Mouse (Mus musculus) left cerebral cortex, postnatal 4 days (tissue): ENCODE data around the gene Ptprm. TPM values are rescaled to one million over a fixed set of nuclear protein-coding genes. Genes with fewer than 3 reads are reported as not detected.

Experiments used
- DNase-seq: peaks from one replicate; pipeline ENCODE4 v3.0.0-alpha.2; 2022
- intact Hi-C: fragments of 180-260 bp; cut with DNase I; formaldehyde crosslinking; loops from one replicate; pipeline ENCODE4 v1.15.1; 2025
- total RNA-seq, 2 experiments: library from RNA; stranded (reverse); gene quantifications; 2 replicates each; pipeline ENCODE4 v1.2.3; 2021

Ptprm gene
- total RNA-seq, 2 experiments from 2014 or later, result 39.6 to 43.9 TPM

- DNase-seq, result no peak
- intact Hi-C loops, result no loop called here
Observed at GRCm38 (mm10) chr17:67241951-67242773, 112.1 kb downstream of the Ptprm start.

- DNase-seq, result no peak
- intact Hi-C loops, result no loop called here
Observed at GRCm38 (mm10) chr17:67238866-67239265, 115.4 kb downstream of the Ptprm start.

- intact Hi-C loops, result no loop called here
- no peak for DNase-seq
Observed at GRCm38 (mm10) chr17:67237407-67237806, 116.8 kb downstream of the Ptprm start.

- DNase-seq, result no peak
- intact Hi-C loops, result no loop called here
Observed at GRCm38 (mm10) chr17:67233063-67233462, 121.2 kb downstream of the Ptprm start.

GRCm38 (mm10) chr17:67226991-67227390, 127.3 kb downstream of the Ptprm start:
- intact Hi-C loops, result no loop called here
- no peak for DNase-seq

- DNase-seq, result no peak
- intact Hi-C loops, result no loop called here
Observed at GRCm38 (mm10) chr17:67215326-67215725, 138.9 kb downstream of the Ptprm start.

- intact Hi-C loops, result no loop called here
Observed at GRCm38 (mm10) chr17:67213711-67214110, 140.5 kb downstream of the Ptprm start.

GRCm38 (mm10) chr17:67209676-67210344, 144.4 kb downstream of the Ptprm start:
- intact Hi-C loops, result no loop called here
- no peak for DNase-seq

More at GRCm38 (mm10) chr17:67213711-67214110, 140.5 kb downstream of the Ptprm start:
- DNase-seq, result no peak

GRCm38 (mm10) chr17:67208600-67208999, 145.7 kb downstream of the Ptprm start:
- intact Hi-C loops, result no loop called here
- no peak for DNase-seq

GRCm38 (mm10) chr17:67206984-67207383, 147.3 kb downstream of the Ptprm start:
- no peak for DNase-seq
- intact Hi-C loops, result no loop called here

GRCm38 (mm10) chr17:67201151-67201550, 153.1 kb downstream of the Ptprm start:
- DNase-seq, result no peak
- intact Hi-C loops, result no loop called here

- intact Hi-C loops, result no loop called here
- no peak for DNase-seq
Observed at GRCm38 (mm10) chr17:67193728-67194127, 160.5 kb downstream of the Ptprm start.

- intact Hi-C loops, result no loop called here
- DNase-seq, result no peak
Observed at GRCm38 (mm10) chr17:67188514-67188913, 165.7 kb downstream of the Ptprm start.

GRCm38 (mm10) chr17:67186879-67187278, 167.4 kb downstream of the Ptprm start:
- intact Hi-C loops, result no loop called here
- DNase-seq, result no peak

GRCm38 (mm10) chr17:67185942-67186341, 168.3 kb downstream of the Ptprm start:
- intact Hi-C loops, result no loop called here

GRCm38 (mm10) chr17:67179446-67179845, 174.8 kb downstream of the Ptprm start:
- no peak for DNase-seq
- intact Hi-C loops, result loop anchor here (10.0 kb wide), 1 partner anchor 595 kb away; no protein-coding TSS in a partner anchor

More at GRCm38 (mm10) chr17:67185942-67186341, 168.3 kb downstream of the Ptprm start:
- no peak for DNase-seq

GRCm38 (mm10) chr17:67178686-67179265, 175.5 kb downstream of the Ptprm start:
- intact Hi-C loops, result loop anchor here (10.0 kb wide), 1 partner anchor 594 kb away; no protein-coding TSS in a partner anchor
- DNase-seq, result no peak

- DNase-seq, result peak; percentile 54
- intact Hi-C loops, result loop anchor here (10.0 kb wide), 1 partner anchor 591 kb away; no protein-coding TSS in a partner anchor
Observed at GRCm38 (mm10) chr17:67175836-67176235, 178.4 kb downstream of the Ptprm start.

GRCm38 (mm10) chr17:67171353-67171752, 182.9 kb downstream of the Ptprm start:
- intact Hi-C loops, result loop anchor here (10.0 kb wide), 1 partner anchor 587 kb away; no protein-coding TSS in a partner anchor
- no peak for DNase-seq

GRCm38 (mm10) chr17:67170696-67171095, 183.6 kb downstream of the Ptprm start:
- DNase-seq, result no peak
- intact Hi-C loops, result loop anchor here (10.0 kb wide), 1 partner anchor 586 kb away; no protein-coding TSS in a partner anchor

- no peak for DNase-seq
- intact Hi-C loops, result no loop called here
Observed at GRCm38 (mm10) chr17:67165876-67166275, 188.4 kb downstream of the Ptprm start.
